24 mouse cellular contexts compared by ENCODE assay signal in genomic region chr4:141235537-141236111, GRCm38 (mm10). TPM values are rescaled to one million over a fixed set of nuclear protein-coding genes. Genes with fewer than 3 reads are reported as not detected.
DNase-seq lines count a peak whose midpoint lies in the region; ATAC-seq and TF ChIP-seq lines count a peak whose summit lies in the region.
"Had no signal": no experiment of that assay in that cellular context is flagged by ENCODE, and none has a peak within 500 bp of the region (broad histone marks: within the 10 kb centered on the region; RNA-seq: fewer than 3 reads in every experiment).

No protein-coding gene starts in this region.

- H3K4me3 ChIP-seq in forebrain, embryonic 11.5 days (ENCODE audit: low read depth, low read length): no peak overlapping the region
- no peak overlapping the region for H3K4me3 ChIP-seq in forebrain, embryonic 14.5 days (ENCODE audit: low read depth, low read length)
- peak overlapping the region; percentile 59 for H3K4me3 ChIP-seq in testis, adult 2 months (ENCODE audit: control insufficient read depth, low read depth, low read length)
- no peak overlapping the region for H3K4me3 ChIP-seq in myocyte
- H3K4me3 ChIP-seq: embryonic facial prominence, embryonic 12.5 days; embryonic facial prominence, embryonic 15.5 days; forebrain, embryonic 12.5 days; heart, adult 2 months; heart, embryonic 10.5 days; hindbrain, embryonic 12.5 days; hindbrain, embryonic 15.5 days had no signal

- H3K27me3 ChIP-seq in forebrain, embryonic 11.5 days (ENCODE audit: control insufficient read depth, insufficient read depth, low read length): peaks cover 26% of the 10 kb centered on the region
- peaks cover 10% of the 10 kb centered on the region for H3K27me3 ChIP-seq in forebrain, embryonic 14.5 days (replicated peaks; ENCODE audit: control insufficient read depth, insufficient read depth, low read length)
- H3K27me3 ChIP-seq in testis, adult 2 months (ENCODE audit: control insufficient read depth, insufficient read depth, low read length): peaks cover 2% of the 10 kb centered on the region
- H3K27me3 ChIP-seq in myocyte (ENCODE audit: control insufficient read depth, insufficient read depth, insufficient read length): no peaks in the 10 kb centered on the region
- H3K27me3 ChIP-seq: Patski had no signal

- no peak overlapping the region for H3K9ac ChIP-seq in forebrain, embryonic 11.5 days (ENCODE audit: low read length)
- H3K9ac ChIP-seq in forebrain, embryonic 14.5 days (ENCODE audit: low read length): no peak overlapping the region
- H3K9ac ChIP-seq: embryonic facial prominence, embryonic 12.5 days; embryonic facial prominence, embryonic 15.5 days; forebrain, embryonic 12.5 days; hindbrain, embryonic 12.5 days; hindbrain, embryonic 15.5 days had no signal

- no peak for ATAC-seq in forebrain, embryonic 11.5 days (replicated peaks; ENCODE audit: low FRiP score)
- no peak for ATAC-seq in forebrain, embryonic 14.5 days
- ATAC-seq: CD4-positive, CD25-positive, alpha-beta regulatory T cell, adult 4 months; forebrain, embryonic 16.5 days; intestine, postnatal 0 days; Patski had no signal

- 79% methylated on average over 6 of the region's 6 CpGs for WGBS in forebrain, embryonic 11.5 days
- WGBS in forebrain, embryonic 14.5 days: 80% methylated on average over 6 of the region's 6 CpGs

- no peak overlapping the region for H3K4me2 ChIP-seq in forebrain, embryonic 11.5 days (ENCODE audit: low read depth, low read length, severe bottlenecking)
- no peak overlapping the region for H3K4me2 ChIP-seq in forebrain, embryonic 14.5 days (ENCODE audit: low read length)
- peak overlapping the region; percentile 65 for H3K4me2 ChIP-seq in myocyte (ENCODE audit: low read depth)
- H3K4me2 ChIP-seq: embryonic facial prominence, embryonic 12.5 days; embryonic facial prominence, embryonic 15.5 days; forebrain, embryonic 12.5 days; hindbrain, embryonic 12.5 days; hindbrain, embryonic 15.5 days had no signal

- no peak overlapping the region for H3ac ChIP-seq in myocyte (ENCODE audit: control insufficient read depth, insufficient read length)

- no peaks in the 10 kb centered on the region for H3K9me3 ChIP-seq in forebrain, embryonic 11.5 days (ENCODE audit: control insufficient read depth, low read length)
- no peaks in the 10 kb centered on the region for H3K9me3 ChIP-seq in forebrain, embryonic 14.5 days (replicated peaks; ENCODE audit: control insufficient read depth, low read length)
- H3K9me3 ChIP-seq: embryonic facial prominence, embryonic 12.5 days; embryonic facial prominence, embryonic 15.5 days; forebrain, embryonic 12.5 days; heart, embryonic 10.5 days; hindbrain, embryonic 12.5 days; hindbrain, embryonic 15.5 days had no signal

- peak; percentile 40 for DNase-seq in forebrain, embryonic 11.5 days (ENCODE audit: low spot score)
- no peak for DNase-seq in forebrain, embryonic 14.5 days (ENCODE audit: low spot score)
- DNase-seq in testis, postnatal 10 days (ENCODE audit: low spot score): no peak
- no peak for DNase-seq in thymus, postnatal 14 days
- DNase-seq: adrenal gland, postnatal 10 days; adrenal gland, postnatal 36 days; B cell, adult 2 months; cerebellum, adult 18-20 months; cerebellum, adult 9-10 months; cerebellum, postnatal 25 days; gastrocnemius, postnatal 10 days had no signal

- TF ChIP-seq POLR2A in testis, adult 2 months (IDR thresholded peaks at IDR 0.05; ENCODE audit: control insufficient read depth, low read depth, low read length): no peak
- TF ChIP-seq POLR2A in myocyte (IDR thresholded peaks at IDR 0.05; ENCODE audit: insufficient read length, low read depth): no peak

- TF ChIP-seq CTCF in testis, adult 2 months (IDR thresholded peaks at IDR 0.05; ENCODE audit: control insufficient read depth, insufficient read depth, insufficient replicate concordance, low read depth, low read length): no peak

- H3K79me2 ChIP-seq in myocyte (ENCODE audit: control insufficient read depth, insufficient read depth): no peaks in the 10 kb centered on the region

- H3K27ac ChIP-seq in forebrain, embryonic 11.5 days (ENCODE audit: low read depth, low read length): no peak overlapping the region
- no peak overlapping the region for H3K27ac ChIP-seq in forebrain, embryonic 14.5 days (ENCODE audit: low read depth, low read length)
- H3K27ac ChIP-seq in testis, adult 2 months (ENCODE audit: control insufficient read depth, insufficient read depth, low read depth, low read length): no peak overlapping the region
- H3K27ac ChIP-seq: embryonic facial prominence, embryonic 12.5 days; embryonic facial prominence, embryonic 15.5 days; forebrain, embryonic 12.5 days; heart, adult 2 months; heart, embryonic 10.5 days; hindbrain, embryonic 12.5 days; hindbrain, embryonic 15.5 days had no signal

- no peaks in the 10 kb centered on the region for H3K36me3 ChIP-seq in forebrain, embryonic 11.5 days (ENCODE audit: control insufficient read depth, insufficient read depth, low read length)
- H3K36me3 ChIP-seq in forebrain, embryonic 14.5 days (ENCODE audit: control insufficient read depth, insufficient read depth, low read length): no peaks in the 10 kb centered on the region
- no peaks in the 10 kb centered on the region for H3K36me3 ChIP-seq in testis, adult 2 months (ENCODE audit: control insufficient read depth, insufficient read depth, low read length)
- no peaks in the 10 kb centered on the region for H3K36me3 ChIP-seq in myocyte (ENCODE audit: control insufficient read depth, insufficient read depth)
- H3K36me3 ChIP-seq: embryonic facial prominence, embryonic 12.5 days; embryonic facial prominence, embryonic 15.5 days; forebrain, embryonic 12.5 days; heart, embryonic 10.5 days; hindbrain, embryonic 12.5 days; hindbrain, embryonic 15.5 days had no signal

- peaks cover 9% of the 10 kb centered on the region for H3K4me1 ChIP-seq in forebrain, embryonic 11.5 days (replicated peaks; ENCODE audit: control insufficient read depth, insufficient read depth, low read length)
- H3K4me1 ChIP-seq in forebrain, embryonic 14.5 days (ENCODE audit: control insufficient read depth, insufficient read depth, low read length): peaks cover 11% of the 10 kb centered on the region
- H3K4me1 ChIP-seq in testis, adult 2 months (ENCODE audit: control insufficient read depth, insufficient read depth, low read length): peaks cover 10% of the 10 kb centered on the region

TF ChIP-seq in myocyte, 11 proteins besides CTCF, POLR2A, EP300 and RAD21:
- TF ChIP-seq E2F4 (IDR thresholded peaks at IDR 0.05; ENCODE audit: insufficient read depth) (no peak), USF1 (IDR thresholded peaks at IDR 0.05; ENCODE audit: low read depth) (no peak)
TF ChIP-seq in myocyte: peak in this region for 0.

RNA-seq across cellular contexts. Expression of gene Arhgef19, which starts 3.7 kb away (rescaled TPM):
- 1.5 and 1.6 TPM in 2 replicates for polyA plus RNA-seq in forebrain, embryonic 11.5 days (2014; fragmentation: Nextera tagmentation; extraction: Ambion mirVana)
- 0.65 and 1.1 TPM in 2 replicates for polyA plus RNA-seq in forebrain, embryonic 14.5 days (2014; fragmentation: Nextera tagmentation; extraction: Ambion mirVana)
- polyA plus RNA-seq in testis, adult 2 months (2012; rRNA removed): 0.65 and 1.3 TPM in 2 replicates
- polyA plus RNA-seq in myocyte (2012; fragmentation: generic; extraction: Trizol): 28.6 TPM
- polyA plus RNA-seq: CD4-positive, CD25-positive, alpha-beta regulatory T cell, adult 4 months had no signal

RNA-seq across cellular contexts. Expression of gene Rsg1, which starts 21.9 kb away (rescaled TPM):
- 5.8 and 7.8 TPM in 2 replicates for polyA plus RNA-seq in forebrain, embryonic 11.5 days (2014; fragmentation: Nextera tagmentation; extraction: Ambion mirVana)
- polyA plus RNA-seq in forebrain, embryonic 14.5 days (2014; fragmentation: Nextera tagmentation; extraction: Ambion mirVana): 6.5 and 6.7 TPM in 2 replicates
- polyA plus RNA-seq in testis, adult 2 months (2012; rRNA removed): 2.3 and 2.9 TPM in 2 replicates
- 0.78 TPM for polyA plus RNA-seq in myocyte (2012; fragmentation: generic; extraction: Trizol)

Comparison
In these comparisons a context has a peak if more than half of its experiments do, and no peak if none do; other contexts are left out.
1. RNA of gene Arhgef19, which starts 3.7 kb away (polyA plus RNA-seq): 28.6 TPM in myocyte (single experiment); 1.5 to 1.6 TPM in forebrain, embryonic 11.5 days, 0.65 to 1.3 TPM in testis, adult 2 months and 0.65 to 1.1 TPM in forebrain, embryonic 14.5 days; every median in the first group is over 10 times any median in the second.